Mouse (Mus musculus) kidney, postnatal 14 days (tissue): ENCODE results near the gene Sugp1.
"Not testable (repeated sequence)": the region's sequence is repeated elsewhere in the genome, so short reads cannot be mapped to it uniquely, and the experiment has no call there.

Experiments
- DNase-seq: peaks from one replicate; pipeline ENCODE4 v3.0.0; 2022; ENCODE audit warnings: mixed read lengths

Gene Sugp1

DNA sequence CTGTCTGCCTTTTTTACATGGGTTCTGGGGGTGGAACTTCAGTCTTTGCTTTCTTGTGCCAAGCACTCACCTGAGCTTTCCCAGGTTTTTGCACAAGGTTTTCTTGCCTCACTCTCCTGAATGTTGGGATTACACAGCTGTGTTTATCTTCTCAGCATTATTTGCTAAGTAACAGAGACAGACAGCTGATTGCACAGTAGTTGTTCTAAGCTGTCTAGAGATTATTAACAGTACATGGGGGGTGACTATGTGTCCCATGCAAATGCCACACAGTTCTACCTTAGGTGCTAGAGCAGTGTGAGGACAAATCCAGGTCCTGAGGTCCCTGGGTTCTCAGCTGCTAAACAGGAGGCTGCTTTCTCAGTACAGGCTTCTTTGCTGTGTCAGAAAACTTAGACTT, 7.0 kb downstream of the Sugp1 start:
- no peak for DNase-seq

DNA sequence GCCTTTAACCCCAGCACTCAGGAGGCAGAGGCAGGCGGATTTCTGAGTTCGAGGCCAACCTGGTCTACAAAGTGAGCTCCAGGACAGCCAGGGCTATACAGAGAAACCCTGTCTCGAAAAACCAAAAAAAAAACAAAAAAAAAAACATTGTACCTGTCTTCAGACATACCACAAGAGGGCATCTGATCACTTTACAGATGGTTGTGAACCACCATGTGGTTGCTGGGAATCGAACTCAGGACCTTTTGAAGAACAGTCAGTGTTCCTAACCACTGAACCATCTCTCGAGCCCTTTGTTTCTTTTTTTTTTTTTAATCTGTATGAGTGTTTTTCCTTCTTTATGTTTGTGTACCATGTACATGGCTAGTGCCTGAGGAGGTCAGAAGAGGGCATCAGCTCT, 7.8 kb downstream of the Sugp1 start:
- DNase-seq: not testable (repeated sequence)

DNA sequence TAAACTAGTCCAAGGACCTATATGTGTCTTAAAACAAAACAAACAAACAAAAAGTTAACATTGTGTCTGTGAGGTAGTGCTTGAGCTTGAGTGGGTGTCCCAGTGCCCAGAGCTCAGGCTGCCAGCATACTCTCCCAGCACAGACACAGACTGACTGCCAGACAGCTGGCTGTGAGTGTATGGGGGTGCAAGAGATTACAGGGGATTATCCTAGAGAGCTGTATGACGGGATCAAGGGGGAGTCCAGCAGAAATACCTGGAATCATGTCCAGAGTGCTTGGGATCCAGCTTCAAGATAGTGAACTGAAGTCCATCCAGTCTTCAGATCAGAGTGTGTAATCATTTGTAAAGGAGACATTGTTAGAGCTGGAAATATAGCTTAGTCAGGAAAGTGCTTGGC, 15.1 kb downstream of the Sugp1 start:
- no peak for DNase-seq

DNA sequence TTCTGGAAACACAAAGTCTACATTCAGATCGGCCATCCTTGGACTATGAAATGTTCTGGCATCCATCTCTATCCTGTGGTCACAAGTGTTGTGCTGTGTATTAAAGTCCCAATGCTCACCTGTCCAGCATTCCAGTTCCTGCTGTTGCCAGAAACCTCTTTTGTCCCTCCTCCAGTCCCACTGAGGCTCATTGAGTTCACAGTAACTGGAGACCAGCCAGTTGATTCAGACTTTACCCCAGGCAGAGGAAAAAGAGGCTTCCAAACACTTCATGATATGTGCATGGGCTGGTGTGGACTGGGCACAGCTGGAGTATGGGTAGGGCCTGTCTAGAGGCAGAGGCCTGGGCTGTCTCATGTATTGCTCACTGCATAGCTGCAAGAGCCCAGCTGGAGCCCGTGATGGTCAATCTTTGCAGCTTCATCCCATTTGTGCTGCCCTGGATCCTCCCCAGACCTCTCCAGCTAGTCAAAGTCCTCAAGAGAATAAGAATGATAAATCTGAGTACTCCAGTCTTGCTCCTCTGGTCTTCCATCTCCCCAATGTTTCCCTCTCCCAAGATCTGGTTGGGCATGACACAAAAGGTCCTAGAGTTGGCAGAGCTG, 29.3 kb downstream of the Sugp1 start:
- DNase-seq: peak; percentile 17

DNA sequence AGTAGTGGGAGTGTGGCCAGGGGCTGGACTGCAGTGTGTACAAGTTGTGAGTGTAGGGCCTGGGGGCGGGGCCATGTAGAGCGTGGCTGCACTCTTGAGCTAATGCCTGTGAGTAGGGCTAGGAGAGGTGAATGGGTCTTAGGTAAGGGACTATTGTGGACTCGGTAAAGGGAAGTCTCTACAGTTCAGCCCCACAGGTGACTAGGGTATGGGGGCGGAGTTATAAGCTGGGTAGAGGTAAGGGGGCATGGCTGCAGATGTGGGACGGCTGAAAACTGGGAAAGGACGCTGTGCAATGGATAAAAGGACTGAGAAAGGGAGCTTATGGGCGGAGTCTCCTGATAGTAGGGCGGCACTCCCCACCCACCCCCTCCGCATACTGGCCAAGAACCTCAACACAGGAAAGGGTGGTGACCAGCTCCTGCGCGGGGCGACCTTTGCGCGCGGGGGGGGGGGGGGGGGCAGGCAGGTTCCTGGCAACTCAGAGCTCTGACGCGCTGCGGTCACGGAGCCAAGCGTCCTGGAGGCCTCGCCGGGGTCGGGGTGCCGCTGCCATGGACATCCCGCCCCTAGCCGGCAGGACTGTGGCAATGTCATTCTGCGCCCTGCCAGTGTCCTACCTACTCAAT, 29.9 kb downstream of the Sugp1 start, which contains the start of gene Tm6sf2:
Gene Tm6sf2, plus strand, starts transcription at position 484 of the 629 bp plus-strand sequence.
- DNase-seq: peak; percentile 73

DNA sequence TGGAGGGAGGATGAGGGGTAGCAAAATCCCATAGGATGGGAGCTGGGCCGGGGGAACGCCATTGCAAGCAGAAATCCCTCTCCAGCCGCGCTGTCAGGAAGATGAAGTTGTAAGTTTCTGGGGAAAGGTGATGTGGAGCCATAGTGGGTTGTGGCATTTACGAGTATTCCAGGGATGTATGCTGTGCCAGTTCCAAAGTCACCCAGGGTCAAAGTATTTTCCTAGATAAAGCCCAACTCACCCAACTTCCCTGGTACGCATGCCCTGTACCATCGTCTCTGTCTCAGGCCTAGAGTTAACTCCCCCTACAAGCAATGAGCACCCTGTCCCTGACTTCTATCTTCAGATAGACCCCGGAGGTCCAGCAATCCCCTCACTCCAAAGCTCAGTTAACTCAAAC, 30.5 kb downstream of the Sugp1 start:
- DNase-seq: no peak

DNA sequence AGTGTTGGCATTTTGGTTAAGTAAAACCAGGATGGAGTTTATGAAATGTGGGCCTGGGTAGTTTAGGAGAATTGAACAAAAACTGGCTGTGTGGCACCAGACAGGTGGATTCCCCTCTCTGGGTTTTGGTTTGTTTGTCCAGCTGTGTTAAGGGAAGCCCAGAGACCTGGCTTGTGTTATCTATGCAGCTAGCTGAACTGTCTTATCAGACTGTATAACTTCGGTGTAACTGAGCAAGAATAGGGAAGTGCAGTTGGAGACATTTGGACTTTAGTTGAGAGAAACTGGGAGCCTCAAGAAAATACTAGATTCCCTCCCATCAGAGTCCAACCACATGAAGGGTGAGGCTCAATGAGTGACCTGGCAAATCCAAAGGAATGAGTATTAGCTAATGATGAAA, 31.1 kb downstream of the Sugp1 start:
- DNase-seq: no peak

DNA sequence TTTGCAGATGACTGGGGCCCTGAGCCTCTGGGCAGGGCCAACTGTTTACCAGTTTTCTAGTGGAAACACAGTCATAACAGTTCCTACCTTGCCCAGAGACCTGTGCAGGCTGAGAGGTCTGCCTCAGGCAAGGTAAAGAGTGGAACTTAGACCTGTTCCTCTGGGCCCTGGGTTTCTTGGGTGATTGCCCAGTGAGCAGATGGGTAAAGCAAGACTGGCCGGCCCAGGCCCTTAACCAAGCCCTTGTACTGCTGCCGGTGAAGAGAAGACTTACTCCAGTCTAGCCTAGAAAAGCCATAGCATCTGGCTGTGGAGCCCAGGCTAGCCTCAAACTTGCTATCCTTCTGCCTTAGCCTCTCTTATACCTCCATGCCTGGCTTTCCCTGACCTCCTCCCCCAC, 39.4 kb downstream of the Sugp1 start:
- DNase-seq: no peak

DNA sequence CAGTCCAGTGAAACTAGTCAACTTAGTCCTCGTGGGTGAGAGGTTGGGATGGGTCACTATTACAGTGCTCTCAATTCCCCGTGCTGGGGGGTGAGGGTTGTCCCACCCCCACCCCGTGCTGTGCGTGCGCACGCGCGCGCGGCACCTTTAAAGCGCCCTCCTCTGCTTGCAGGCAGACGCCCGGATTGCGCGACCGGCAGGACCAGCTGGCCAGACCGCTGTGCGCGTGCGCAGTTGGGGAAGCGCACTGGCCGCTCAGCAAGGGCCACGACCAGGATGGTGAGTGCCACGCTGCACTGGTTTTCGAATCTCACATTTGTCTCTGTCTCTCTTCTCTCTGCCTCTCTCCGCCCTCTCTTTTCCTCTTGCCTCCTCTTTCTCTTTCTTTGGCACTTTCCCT, 40.7 kb downstream of the Sugp1 start, which contains the start of gene Hapln4:
Gene Hapln4, plus strand, starts transcription at position 173 of the 400 bp plus-strand sequence.
- DNase-seq: peak; percentile 59

DNA sequence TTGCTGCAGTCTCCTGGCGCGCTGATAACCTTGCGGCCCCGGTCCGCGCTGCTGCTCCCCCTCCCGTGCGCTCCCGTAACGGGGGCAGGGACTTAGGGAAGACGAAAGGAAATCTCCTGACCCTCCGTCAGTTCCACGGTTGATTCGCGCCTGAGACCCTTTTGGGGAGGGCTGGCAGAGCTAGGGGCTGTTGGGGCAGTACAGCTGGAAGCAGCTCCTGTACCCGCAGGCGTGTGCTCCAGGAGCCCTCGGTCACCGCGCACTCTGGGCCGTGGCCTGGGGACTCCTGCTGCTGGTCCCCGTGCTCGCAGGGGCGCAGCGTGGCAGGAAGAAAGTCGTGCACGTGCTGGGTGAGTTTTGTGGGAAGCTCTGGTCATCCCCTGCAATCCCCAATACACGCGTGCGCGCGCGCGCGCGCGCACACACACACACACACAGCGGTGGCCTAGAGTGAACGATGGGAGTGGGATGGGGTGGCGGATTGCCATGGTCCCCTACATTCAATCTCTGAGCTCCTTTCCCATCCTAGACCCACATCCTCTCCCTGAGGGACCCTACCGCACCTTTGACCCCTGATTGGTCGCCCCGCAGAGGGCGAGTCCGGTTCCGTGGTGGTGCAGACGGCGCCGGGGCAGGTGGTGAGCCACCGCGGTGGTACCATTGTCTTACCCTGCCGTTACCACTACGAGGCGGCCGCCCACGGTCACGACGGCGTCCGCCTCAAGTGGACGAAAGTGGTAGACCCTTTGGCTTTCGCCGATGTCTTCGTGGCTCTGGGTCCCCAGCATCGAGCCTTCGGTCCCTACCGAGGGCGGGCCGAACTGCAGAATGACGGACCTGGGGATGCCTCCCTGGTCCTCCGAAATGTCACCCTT, 41.8 kb downstream of the Sugp1 start:
- DNase-seq: no peak

DNA sequence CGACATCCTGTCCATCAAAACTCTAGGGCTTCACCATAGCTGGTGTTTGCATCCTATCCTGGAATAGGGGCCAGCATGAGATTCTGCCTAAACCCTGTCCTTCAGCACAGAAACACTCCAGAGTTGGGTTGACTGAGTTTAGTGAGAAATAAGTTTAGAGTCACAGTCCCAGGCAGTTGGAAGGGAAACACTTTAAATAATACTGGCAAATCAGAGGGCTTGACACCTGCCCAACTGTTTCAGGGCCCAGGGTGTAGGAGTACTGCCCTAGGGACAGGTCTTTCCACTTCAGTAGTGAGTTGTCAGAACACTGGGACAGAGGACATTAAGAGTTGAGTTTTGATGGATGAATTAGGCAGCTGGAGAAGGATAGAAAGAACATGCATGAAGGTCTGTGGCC, 43.5 kb downstream of the Sugp1 start:
- no peak for DNase-seq

DNA sequence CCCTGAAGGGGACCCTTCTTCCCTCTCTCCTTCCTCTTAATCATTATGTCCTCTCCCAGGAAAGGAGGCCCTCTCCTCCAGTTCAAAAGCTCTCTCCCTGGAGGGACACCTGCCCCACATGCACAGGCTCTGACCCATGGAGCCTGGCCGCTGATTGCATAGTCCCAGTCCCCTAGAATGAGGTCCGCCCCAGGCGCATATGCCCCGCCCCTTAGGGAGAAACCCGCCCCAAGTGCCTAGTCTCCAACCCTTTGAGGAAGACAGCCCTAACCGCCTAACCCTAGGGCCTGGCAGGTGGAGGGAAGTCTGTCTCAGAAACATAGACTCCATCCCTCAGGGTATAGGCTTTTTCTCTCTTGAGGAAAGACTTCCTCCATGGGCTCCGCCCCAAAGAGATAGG, 44.6 kb downstream of the Sugp1 start:
- no peak for DNase-seq

DNA sequence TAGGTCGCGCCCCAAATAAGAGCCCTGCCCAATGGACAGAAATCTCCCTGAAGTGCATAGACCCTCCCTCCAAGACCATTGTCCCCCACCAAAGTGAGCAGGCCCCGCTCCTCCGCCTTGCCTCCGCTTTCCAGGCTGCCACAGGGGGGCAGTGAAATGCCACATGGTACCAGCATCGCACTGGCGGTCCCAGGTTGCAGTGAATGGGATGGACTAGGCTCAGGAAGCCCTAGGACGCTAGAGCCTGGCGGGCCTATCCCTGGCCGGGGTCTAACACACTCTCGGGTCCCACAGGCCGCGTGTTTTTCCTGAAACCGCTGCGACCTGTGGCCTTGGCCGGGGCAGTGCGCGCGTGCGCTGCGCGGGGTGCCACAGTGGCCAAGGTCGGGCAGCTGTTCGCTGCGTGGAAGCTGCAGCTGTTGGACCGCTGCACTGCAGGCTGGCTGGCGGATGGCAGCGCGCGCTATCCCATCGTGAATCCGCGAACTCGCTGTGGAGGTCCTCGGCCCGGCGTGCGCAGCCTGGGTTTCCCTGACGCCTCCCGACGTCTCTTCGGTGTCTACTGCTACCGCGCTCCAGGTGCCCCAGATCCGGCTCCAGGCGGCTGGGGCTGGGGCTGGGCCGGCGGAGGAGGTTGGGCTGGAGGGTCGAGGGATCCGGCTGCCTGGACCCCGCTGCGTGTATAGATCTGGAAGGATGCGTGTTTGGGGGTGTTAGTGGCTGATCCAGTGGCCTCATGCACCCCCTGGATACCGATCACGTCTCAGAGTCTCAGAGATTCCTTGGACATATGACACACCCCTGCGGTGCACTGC, 45.4 kb downstream of the Sugp1 start:
- peak; percentile 34 for DNase-seq

DNA sequence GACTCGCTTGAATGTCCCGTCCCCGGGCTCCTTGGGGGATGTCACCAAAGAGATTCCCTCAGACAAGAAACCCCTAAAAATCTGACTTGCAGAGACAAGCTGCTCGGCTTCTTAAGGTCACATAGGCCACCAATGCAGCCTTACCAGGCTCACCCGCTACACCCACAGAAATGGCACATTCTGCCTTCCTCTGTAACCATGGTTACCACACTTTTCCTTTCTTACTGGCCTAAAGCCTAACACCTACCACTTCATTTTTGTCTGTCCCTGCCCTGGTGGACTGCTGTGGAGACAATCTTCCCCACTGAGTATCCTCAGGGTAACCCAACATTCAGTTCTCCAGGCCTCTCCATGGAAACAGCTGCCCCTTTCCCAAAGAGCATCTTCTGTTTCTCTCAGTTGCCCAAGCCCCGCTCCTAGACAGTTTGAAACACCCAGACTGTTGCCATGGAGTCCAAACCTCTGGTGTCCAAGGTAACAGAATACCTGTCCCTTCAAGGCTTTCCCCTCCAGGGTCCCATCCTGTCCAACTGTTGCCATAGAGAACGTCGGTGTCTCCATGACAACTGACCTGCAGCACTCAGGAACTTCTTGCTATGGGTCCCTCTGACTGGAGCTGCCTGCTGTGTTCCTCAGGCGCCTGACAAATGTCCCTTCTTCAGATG, 46.8 kb downstream of the Sugp1 start:
- DNase-seq: no peak

DNA sequence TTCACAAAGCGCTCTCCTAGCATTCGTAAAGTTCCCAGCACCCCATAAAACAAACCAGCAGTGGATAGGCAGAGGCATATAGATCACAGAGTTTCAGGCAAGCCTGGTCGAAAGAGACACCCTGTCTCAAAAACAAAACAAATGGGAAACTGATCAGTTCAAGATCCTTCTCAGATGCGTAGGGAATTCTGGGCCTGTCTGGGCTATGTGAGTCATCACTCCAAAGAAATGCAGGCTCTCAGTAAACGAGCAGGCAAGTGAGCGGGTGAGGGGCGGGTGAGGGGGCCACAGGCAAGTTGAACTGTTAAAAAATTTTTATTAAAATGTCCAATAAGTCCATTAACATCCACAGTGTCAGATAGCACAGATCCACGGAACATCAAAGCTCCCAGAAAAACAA, 50.2 kb downstream of the Sugp1 start:
- no peak for DNase-seq

DNA sequence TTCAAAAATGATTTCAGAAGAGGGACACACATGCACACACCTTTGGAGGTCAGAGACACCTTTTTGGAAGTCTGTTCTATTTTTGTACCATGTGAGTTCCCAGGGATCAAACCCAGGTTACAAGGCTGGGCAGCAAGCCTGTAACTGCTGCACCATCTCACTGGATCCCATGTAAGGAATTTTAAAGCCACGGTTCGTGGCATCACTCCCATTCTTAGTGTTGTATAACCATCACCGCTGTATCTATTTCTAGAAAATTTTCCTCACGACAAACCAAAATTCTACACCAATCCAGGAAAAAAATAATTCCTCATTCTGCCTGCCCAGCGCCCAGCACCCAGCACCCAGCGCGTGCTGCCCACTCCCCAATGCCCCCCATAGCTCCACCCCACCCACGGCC, 56.7 kb downstream of the Sugp1 start:
- no peak for DNase-seq

DNA sequence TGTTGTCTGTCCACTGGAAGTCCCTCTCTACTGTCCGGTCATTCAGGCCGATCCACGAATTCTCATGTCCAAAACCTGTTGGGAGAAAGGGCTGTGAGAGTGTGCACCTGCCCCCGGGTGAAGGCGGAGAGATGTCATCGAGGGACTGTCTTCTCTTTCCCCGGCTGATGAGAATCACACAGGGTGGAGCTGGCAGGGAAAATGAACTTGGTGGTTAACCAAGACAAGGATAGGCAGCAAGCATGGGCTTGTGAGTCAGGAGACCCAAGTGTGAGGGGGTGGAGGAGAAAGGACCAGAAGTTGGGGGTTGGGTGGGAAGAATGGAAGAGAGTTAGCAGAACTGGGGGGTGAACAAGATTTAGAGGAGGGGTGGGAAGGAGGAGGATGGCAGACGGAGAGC, 57.6 kb downstream of the Sugp1 start:
- DNase-seq: no peak

DNA sequence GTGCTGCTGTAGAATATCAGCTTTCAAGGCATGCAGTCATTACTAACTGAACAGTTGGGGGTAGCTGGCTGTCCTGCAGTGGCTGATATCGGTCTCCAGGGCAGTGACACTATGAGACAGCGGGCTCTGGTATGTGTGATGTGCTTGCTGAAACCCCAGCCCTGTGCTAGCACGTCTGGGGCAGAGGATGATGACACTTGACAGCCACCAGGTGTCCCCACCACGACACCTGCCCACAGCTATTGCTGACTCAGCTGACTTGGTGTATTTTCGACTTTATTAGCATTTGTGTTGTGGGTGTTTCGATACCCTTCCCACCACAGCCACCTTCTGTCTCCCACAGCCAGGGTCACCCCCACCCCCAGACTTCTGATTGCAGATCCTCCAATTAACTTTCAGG, 61.9 kb downstream of the Sugp1 start:
- DNase-seq: peak; percentile 38

DNA sequence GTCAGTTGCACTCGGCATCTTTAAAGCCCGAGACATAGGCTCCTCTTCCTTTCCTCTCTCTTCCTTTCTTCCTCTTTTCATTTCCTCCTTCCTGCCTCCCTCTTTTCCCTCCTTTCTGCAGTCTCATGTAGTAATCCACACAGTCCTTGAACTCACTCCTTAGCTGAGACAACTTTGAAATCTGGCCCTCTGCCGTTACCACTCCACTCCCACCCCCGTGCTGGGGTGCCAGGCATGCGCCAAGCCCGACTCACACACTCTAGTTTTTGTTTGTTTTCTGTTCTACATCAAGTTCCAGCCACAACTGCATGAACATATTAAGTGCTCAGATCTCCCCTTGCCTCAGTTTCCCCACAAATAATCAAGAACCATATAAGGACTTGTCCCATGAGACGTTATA, 62.3 kb downstream of the Sugp1 start:
- no peak for DNase-seq

DNA sequence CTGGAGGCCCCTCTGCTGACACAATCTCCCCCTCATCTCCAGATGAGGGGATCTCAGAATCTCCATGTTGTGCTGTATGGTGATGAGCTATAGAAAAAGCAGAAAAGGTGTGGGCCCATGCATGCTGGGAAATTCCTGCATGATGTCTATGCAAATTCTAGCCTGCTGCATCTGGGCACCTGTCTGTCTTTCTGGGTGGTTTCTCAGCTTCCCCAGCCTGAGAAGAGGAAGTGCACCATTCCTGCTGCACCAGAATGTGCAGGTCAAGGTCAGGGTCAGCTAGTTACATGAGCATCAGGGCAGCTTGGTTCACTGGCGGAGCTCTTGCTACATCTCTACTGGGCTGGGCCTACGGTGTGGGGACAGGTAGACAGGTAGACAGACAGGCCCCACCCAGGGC, 67.8 kb downstream of the Sugp1 start:
- DNase-seq: no peak

DNA sequence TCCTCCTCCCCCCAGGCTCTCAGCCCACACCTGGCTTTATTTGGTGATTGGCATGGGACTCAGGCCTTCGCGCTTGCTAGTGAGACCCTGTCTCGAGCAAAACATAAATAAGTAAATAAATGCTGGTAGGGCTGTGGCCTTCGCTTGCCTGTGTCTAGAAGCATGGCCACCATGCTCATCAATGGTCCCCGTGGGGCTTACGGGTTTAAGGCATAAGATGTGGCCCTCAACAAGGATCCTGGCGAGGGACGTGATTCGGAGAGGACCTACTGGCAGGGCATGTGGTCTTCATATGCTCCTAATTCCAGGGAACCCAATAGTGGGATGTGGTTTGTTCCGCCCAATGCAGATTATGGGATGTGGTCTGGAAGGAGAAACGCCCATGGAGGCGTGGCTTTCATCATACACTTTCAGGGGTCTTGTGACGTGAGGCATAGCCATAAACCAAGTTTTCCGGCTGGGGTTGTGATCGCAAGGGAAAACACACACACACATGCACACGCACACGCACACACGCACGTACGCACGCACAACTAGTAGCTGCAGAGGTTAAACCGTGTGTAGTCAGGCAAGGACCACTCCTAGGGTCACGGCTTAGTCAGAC, 68.7 kb downstream of the Sugp1 start:
- DNase-seq: no peak

DNA sequence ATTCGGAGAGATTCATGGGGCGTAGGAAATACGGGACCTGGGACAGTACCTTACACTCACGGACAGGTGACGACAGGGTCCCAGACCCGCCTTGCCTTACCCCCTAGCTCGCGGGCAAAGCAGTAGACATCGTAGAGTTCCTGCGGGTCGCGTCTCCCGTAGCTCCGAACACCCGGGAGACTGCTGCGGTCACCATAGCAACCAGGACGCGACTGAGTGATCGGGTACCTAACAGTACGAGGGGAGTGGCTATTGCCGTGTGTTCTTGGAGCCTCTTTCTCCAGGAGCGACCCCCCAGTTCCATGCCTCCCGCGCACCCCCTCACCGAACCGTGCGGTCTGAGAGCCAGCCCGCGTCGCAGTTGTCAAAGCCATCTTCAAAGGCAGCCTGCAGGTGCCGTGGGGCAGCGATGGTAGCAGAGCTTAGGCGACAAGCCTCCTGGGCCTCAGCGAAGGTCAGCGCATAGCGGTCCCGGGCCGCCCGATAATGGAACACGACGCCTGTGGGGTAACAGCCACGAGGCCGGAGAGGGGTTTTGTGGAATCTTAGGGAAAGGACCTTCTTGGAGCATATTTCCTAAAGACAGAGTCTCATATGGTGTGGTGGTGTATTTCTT, 69.9 kb downstream of the Sugp1 start:
- no peak for DNase-seq
